Mouse (Mus musculus) liver, embryonic 11.5 days (tissue): ENCODE data around the gene Gimap5. TPM values are rescaled to one million over a fixed set of nuclear protein-coding genes. Genes with fewer than 3 reads are reported as not detected.

ENCODE experiments used
- ATAC-seq: fragments of 200-750 bp; cut with Nextera tagmentation; replicated peaks from 2 replicates; pipeline ENCODE4 v1.8.0; 2017; ENCODE audit warnings: moderate number of reproducible peaks, mild to moderate bottlenecking, moderate TSS enrichment, moderate library complexity; ENCODE audit not compliant: low FRiP score
- DNase-seq: peaks from one replicate; pipeline ENCODE4 v3.0.0-alpha.2; 2017; ENCODE audit warnings: low spot score
- H3K27ac ChIP-seq: fragments of 300-500 bp; sonication (generic); 2 replicates; pipeline ENCODE4 v1.5.1; 2014; ENCODE audit warnings: mild to moderate bottlenecking, low read depth, low read length, control low read depth
- H3K27me3 ChIP-seq: fragments of 300-500 bp; sonication (generic); replicated peaks from 2 replicates; pipeline ENCODE4 v1.6.1; 2014; ENCODE audit warnings: low read length, mixed read lengths; ENCODE audit not compliant: control insufficient read depth, insufficient read depth
- H3K36me3 ChIP-seq: fragments of 300-500 bp; sonication (generic); 2 replicates; pipeline ENCODE4 v1.6.1; 2014; ENCODE audit warnings: mild to moderate bottlenecking, low read length, moderate library complexity, mixed read lengths; ENCODE audit not compliant: control insufficient read depth, insufficient read depth
- H3K4me1 ChIP-seq: fragments of 300-500 bp; sonication (generic); replicated peaks from 2 replicates; pipeline ENCODE4 v1.6.1; 2014; ENCODE audit warnings: low read length, mixed read lengths; ENCODE audit not compliant: control insufficient read depth, insufficient read depth
- H3K4me2 ChIP-seq: fragments of 300-500 bp; sonication (generic); 2 replicates; pipeline ENCODE4 v1.6.1; 2014; ENCODE audit warnings: mild to moderate bottlenecking, control low read depth, moderate library complexity
- H3K4me3 ChIP-seq: fragments of 300-500 bp; sonication (generic); 2 replicates; pipeline ENCODE4 v1.5.1; 2014; ENCODE audit warnings: low read depth, low read length, control low read depth
- H3K9ac ChIP-seq: fragments of 300-500 bp; sonication (generic); 2 replicates; pipeline ENCODE4 v1.6.1; 2014; ENCODE audit warnings: low read depth, low read length, control low read depth
- H3K9me3 ChIP-seq: fragments of 300-500 bp; sonication (generic); 2 replicates; pipeline ENCODE4 v1.6.1; 2016; ENCODE audit warnings: low read length, inconsistent platforms, mixed read lengths; ENCODE audit not compliant: control insufficient read depth
- WGBS: fragments of 180-500 bp; shearing (Covaris S2); extraction: QIAGEN DNeasy Blood & Tissue Kit; methylation state at CpG from one replicate; pipeline ENCODE4 v1.1.7; 2014; 5-methylcytosine and 5-hydroxymethylcytosine counted together
- polyA plus RNA-seq: library from polyadenylated mRNA; unstranded; fragments of >200 nt; fragmentation: Nextera tagmentation; extraction: Ambion mirVana; gene quantifications from 2 replicates; pipeline ENCODE4 v1.2.1, GENCODE M21; 2014

Gene Gimap5
- polyA plus RNA-seq, 1 experiment from 2014 or later, result 4.0 TPM

DNA sequence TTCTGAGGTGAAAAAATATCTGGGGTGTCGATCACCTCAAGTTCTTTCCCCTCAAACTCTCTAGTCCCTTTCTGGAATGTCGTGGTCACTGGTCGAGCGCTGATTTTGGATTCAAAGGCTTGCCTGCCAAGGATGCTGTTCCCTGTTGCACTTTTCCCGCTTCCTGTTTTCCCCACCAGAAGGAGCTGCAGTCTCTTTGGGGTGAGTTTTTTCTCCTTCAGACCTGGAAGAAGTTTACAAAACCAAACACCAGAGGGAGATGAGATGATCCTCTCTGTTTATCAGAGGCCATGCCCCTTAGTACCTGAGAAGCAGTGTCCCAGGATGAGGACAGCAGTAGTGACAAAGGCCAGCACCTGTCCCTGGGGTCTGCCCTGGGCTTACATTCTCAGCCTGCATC is 43.4 kb upstream of the Gimap5 start:
- Histone ChIP-seq H3K9ac (no peak overlapping the region), H3K4me3 (no peak overlapping the region), H3K27me3 (no peaks in the 10 kb centered on the region; the same call in 1 of the 2 replicates), H3K4me1 (no peaks in the 10 kb centered on the region), H3K36me3 (no peaks in the 10 kb centered on the region), H3K9me3 (no peaks in the 10 kb centered on the region), H3K27ac (no peak overlapping the region), H3K4me2 (no peak overlapping the region)
- ATAC-seq, result no peak
- no peak for DNase-seq
- WGBS, result 78% methylated on average over 5 of the region's 5 CpGs

DNA sequence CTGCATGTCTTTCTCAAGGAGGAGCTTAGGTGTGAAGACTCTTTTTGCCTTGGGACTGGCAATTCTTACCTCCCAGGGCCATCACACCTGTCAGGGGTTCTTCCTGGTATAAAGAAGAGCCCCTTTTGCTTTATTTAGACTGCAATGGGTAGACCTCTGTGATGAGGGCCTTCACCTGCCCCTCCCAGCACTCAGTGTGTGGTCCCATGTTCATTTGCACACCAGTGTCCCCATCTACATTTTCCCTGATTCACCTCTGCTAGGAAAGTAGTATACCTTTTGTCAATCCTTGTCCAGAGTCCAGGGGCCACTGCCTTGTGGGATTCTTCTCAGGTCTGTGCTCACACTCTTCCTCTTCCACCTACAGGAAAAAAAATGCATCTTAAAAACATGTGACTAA is 41.9 kb upstream of the Gimap5 start:
- Histone ChIP-seq H3K36me3 (no peaks in the 10 kb centered on the region), H3K9ac (no peak overlapping the region), H3K4me2 (no peak overlapping the region), H3K4me1 (no peaks in the 10 kb centered on the region), H3K9me3 (no peaks in the 10 kb centered on the region), H3K27ac (no peak overlapping the region), H3K27me3 (no peaks in the 10 kb centered on the region; the same call in 1 of the 2 replicates), H3K4me3 (no peak overlapping the region)
- DNase-seq (no peak), ATAC-seq (no peak)

DNA sequence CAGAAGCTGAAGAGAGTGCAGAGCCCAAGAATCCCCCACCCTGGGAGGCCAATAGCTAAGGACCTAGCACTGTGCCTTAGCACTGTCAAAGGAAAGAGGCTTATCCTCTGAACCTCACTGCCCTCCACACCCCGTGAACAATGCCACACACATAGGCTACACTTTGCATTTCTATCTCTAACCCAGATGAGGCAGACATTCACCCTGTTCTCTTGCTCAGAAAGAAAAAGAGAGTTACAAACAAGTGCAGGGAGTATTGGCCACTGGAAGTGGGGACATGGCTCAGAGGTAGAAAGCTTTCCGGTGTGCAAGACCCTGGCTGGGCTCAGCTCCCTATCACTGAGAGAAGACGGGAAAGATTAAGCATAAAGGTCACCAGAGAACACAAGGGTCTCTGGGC is 39.9 kb upstream of the Gimap5 start:
- DNase-seq (no peak), ATAC-seq (no peak)
- Histone ChIP-seq H3K9ac (no peak overlapping the region), H3K27me3 (no peaks in the 10 kb centered on the region), H3K4me2 (peak overlapping the region; percentile 20), H3K27ac (no peak overlapping the region), H3K36me3 (no peaks in the 10 kb centered on the region), H3K9me3 (no peaks in the 10 kb centered on the region), H3K4me3 (peak overlapping the region; percentile 5; the same call in 1 of the 2 replicates), H3K4me1 (no peaks in the 10 kb centered on the region)
- 58% methylated on average over 3 of the region's 3 CpGs for WGBS

DNA sequence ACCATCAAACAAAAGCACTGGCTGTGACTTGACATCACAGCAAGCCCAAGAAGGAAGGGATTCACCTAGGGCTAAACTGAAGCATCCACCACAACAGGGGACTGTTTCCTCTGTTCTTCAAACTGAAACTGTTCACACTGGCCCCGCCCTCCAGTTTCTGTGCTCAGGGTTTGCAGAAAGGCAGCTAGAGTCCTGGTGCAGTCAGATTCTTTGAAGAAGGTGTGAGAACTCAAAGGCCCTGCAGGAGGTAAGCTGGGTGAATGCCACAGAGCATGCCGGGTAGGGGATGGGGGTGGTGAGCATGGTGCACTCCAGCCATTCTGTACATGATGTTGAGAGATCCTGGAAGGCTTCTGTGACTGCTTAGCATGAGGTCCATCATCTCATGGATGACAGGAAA is 27.5 kb upstream of the Gimap5 start, which contains the start of the genes Gm28053 and Gimap7:
Gm28053 (plus strand) TSS at position 153 of the 400 bp plus-strand sequence.
Gimap7 (plus strand) TSS at position 167 of the 400 bp plus-strand sequence.
- H3K9ac ChIP-seq, result no peak within 1 kb of the TSS
- no peaks in the 10 kb centered on the region for H3K36me3 ChIP-seq
- 53% methylated on average over 2 of the region's 2 CpGs for WGBS
- no peak within 1 kb of the TSS for H3K27ac ChIP-seq
- H3K4me3 ChIP-seq, result no peak within 1 kb of the TSS
- H3K4me1 ChIP-seq, result no peaks in the 10 kb centered on the region
- H3K9me3 ChIP-seq, result no peaks in the 10 kb centered on the region
- H3K4me2 ChIP-seq, result no peak within 1 kb of the TSS
- ATAC-seq, result no peak
- no peak for DNase-seq
- H3K27me3 ChIP-seq, result no peaks in the 10 kb centered on the region

DNA sequence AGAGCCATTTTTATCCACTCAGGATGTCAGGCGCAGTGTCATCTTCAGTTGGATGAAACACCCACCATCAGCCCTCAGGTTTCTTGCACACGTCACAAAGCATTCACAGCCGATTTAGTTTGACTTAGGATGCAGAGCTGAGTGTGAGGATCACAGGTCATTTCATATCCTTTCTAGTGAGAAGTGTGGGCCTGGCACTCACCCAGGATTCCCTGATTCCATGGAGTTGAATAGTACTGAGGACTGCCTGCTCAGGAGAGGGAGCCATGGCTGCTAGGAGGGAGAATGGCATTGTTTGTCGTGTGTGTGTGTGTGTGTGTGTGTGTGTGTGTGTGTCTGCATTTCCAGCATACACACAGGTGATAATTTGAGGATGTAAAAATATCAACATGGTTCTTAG is 25.7 kb upstream of the Gimap5 start:
- no peaks in the 10 kb centered on the region for H3K27me3 ChIP-seq
- no peak for ATAC-seq
- H3K27ac ChIP-seq, result no peak overlapping the region
- WGBS, result 75% methylated on average over 4 of the region's 4 CpGs
- no peaks in the 10 kb centered on the region for H3K36me3 ChIP-seq
- no peak overlapping the region for H3K4me2 ChIP-seq
- no peak overlapping the region for H3K9ac ChIP-seq
- DNase-seq, result no peak
- H3K4me3 ChIP-seq, result no peak overlapping the region
- H3K4me1 ChIP-seq, result no peaks in the 10 kb centered on the region
- no peaks in the 10 kb centered on the region for H3K9me3 ChIP-seq

DNA sequence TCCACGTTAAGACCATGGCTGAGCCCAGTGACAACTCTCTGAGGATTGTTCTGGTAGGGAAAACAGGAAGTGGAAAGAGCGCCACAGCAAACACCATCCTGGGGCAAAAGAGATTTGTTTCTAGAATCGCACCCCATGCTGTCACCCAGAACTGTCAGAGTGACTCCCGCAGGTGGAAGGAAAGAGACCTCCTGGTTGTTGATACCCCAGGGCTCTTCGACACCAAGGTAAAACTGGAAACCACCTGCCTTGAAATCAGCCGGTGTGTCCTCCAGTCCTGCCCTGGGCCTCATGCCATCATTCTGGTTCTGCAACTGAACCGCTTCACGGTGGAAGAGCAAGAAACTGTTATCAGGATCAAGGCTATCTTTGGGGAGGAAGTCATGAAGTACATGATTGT is 22.5 kb upstream of the Gimap5 start:
- Histone ChIP-seq H3K4me3 (no peak overlapping the region), H3K9ac (no peak overlapping the region), H3K4me2 (no peak overlapping the region), H3K9me3 (no peaks in the 10 kb centered on the region), H3K27ac (no peak overlapping the region), H3K27me3 (no peaks in the 10 kb centered on the region), H3K36me3 (no peaks in the 10 kb centered on the region), H3K4me1 (no peaks in the 10 kb centered on the region)
- WGBS, result 72% methylated on average over 8 of the region's 8 CpGs
- no peak for ATAC-seq
- no peak for DNase-seq

DNA sequence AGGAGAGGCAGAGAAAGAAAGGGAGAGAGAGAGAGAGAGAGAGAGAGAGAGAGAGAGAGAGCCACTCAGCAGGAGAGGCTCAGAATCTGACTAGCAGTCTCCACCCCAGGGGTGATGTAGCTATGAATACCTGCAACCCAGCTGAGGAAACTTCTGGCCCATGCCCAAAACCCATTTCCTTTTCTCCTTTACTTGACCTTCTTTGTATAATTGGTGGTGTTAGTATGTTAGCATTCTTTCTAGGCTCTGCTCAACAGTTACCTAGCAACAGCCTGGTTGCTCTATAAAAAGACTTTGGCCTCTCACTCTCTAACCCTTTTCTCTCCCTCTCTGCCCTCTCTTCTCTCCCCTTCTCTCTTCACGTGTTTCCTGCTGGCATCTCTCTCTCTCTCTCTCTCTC is 20.5 kb upstream of the Gimap5 start:
- 20% methylated on average over 1 of the region's 1 CpGs for WGBS
- no peak overlapping the region for H3K4me2 ChIP-seq
- no peak for DNase-seq

DNA sequence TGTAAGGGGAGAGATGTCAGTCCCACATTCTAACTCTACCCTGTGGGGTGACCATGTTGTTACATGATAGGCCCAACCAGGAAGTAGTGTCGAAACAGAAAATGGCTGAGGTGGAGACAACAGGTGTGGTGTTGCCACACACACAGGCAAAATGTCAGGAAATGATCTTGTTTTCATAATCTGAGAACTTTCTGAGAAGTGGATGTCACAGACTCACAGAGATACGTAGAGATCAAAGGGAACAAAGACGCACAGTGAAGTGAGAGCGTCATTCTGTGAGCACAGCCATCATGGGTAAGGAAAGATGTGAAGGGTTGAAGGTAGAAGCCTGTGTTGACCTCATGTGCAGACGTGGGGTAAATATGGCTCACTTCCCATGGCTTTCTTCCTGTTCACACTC is 18.2 kb upstream of the Gimap5 start:
- Histone ChIP-seq H3K4me2 (no peak overlapping the region), H3K27ac (no peak overlapping the region), H3K36me3 (no peaks in the 10 kb centered on the region), H3K27me3 (no peaks in the 10 kb centered on the region), H3K4me3 (no peak overlapping the region), H3K9ac (no peak overlapping the region), H3K4me1 (no peaks in the 10 kb centered on the region), H3K9me3 (no peaks in the 10 kb centered on the region)
- ATAC-seq (no peak), DNase-seq (no peak)
- 82% methylated on average over 5 of the region's 5 CpGs for WGBS

More for the DNA sequence above, 20.5 kb upstream of the Gimap5 start:
- Histone ChIP-seq H3K4me1 (no peaks in the 10 kb centered on the region), H3K9ac (no peak overlapping the region), H3K27ac (no peak overlapping the region), H3K27me3 (no peaks in the 10 kb centered on the region), H3K4me3 (no peak overlapping the region), H3K9me3 (no peaks in the 10 kb centered on the region), H3K36me3 (no peaks in the 10 kb centered on the region)
- ATAC-seq, result no peak

DNA sequence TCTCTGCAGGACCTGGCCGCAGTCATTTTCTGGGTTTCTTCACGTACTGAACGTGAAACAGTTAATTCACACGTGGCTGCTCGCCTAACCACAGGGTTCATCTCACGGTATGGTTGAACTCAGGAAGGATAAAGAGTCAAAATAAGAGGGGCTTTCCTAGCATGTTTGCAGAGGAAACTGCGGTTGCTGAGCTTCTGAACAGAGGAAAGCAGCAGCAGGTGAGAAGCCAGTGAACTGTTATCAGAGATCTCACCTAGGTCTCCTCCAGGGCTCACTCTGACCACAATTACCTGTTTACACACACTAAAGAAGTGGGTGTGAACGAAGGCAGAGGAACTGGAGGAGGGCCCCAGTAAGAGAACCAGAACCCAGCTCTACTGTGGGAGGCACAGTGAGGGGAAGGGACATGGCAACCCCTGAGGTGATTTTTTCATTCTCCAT is 13.1 kb upstream of the Gimap5 start:
- ATAC-seq, result no peak
- Histone ChIP-seq H3K27ac (no peak overlapping the region), H3K36me3 (no peaks in the 10 kb centered on the region), H3K9ac (no peak overlapping the region), H3K4me3 (no peak overlapping the region), H3K9me3 (no peaks in the 10 kb centered on the region), H3K4me1 (no peaks in the 10 kb centered on the region), H3K4me2 (no peak overlapping the region), H3K27me3 (no peaks in the 10 kb centered on the region)
- 30% methylated on average over 8 of the region's 8 CpGs for WGBS
- DNase-seq, result no peak
